Mouse (Mus musculus) myocyte (in vitro differentiated cells): ENCODE data around the gene Nhsl2. TPM values are rescaled to one million over a fixed set of nuclear protein-coding genes. Genes with fewer than 3 reads are reported as not detected.
A peak's percentile ranks its signal among the peaks of the same experiment; 100 is the strongest.

ENCODE experiments used
- H3K27me3 ChIP-seq: one replicate; pipeline ENCODE4 v1.6.1; 2011; ENCODE audit not compliant: control insufficient read depth, insufficient read depth, insufficient read length
- H3K36me3 ChIP-seq: one replicate; pipeline ENCODE4 v1.6.1; 2011; ENCODE audit not compliant: control insufficient read depth, insufficient read depth
- H3K4me2 ChIP-seq: one replicate; pipeline ENCODE4 v1.6.1; 2011; ENCODE audit warnings: low read depth, control low read depth
- H3K4me3 ChIP-seq: one replicate; pipeline ENCODE4 v1.5.1; 2011; ENCODE audit warnings: mild to moderate bottlenecking, control low read depth, moderate library complexity
- H3K79me2 ChIP-seq: one replicate; pipeline ENCODE4 v1.6.1; 2011; ENCODE audit not compliant: control insufficient read depth, insufficient read depth
- H3ac ChIP-seq: one replicate; pipeline ENCODE4 v1.6.1; 2011; ENCODE audit not compliant: control insufficient read depth, insufficient read length
- CEBPB ChIP-seq: IDR thresholded peaks from 2 replicates; pipeline ENCODE4 v1.6.1; 2011; ENCODE audit warnings: mild to moderate bottlenecking, moderate library complexity; ENCODE audit not compliant: poor library complexity, insufficient read depth, severe bottlenecking
- E2F4 ChIP-seq: IDR thresholded peaks from one replicate; pipeline ENCODE4 v1.6.1; 2011; ENCODE audit warnings: mild to moderate bottlenecking, control low read depth, moderate library complexity; ENCODE audit not compliant: insufficient read depth
- MAX ChIP-seq: IDR thresholded peaks from one replicate; pipeline ENCODE4 v1.6.1; 2011; ENCODE audit warnings: low read depth, mild to moderate bottlenecking, control low read depth
- MYOD1 ChIP-seq, 3 experiments: IDR thresholded peaks; one replicate each; pipeline ENCODE4 v1.6.1; 2011; ENCODE audit warnings: control low read depth in 2 of 3, low read depth in 2 of 3, mild to moderate bottlenecking in 2 of 3, moderate library complexity in 1 of 3; ENCODE audit not compliant: insufficient read length in 2 of 3, control insufficient read depth in 1 of 3
- MYOG ChIP-seq, 3 experiments: IDR thresholded peaks; one replicate each; pipeline ENCODE4 v1.6.1; 2011; ENCODE audit warnings: control low read depth in 2 of 3, low read depth in 2 of 3, mild to moderate bottlenecking in 2 of 3; ENCODE audit not compliant: insufficient read length in 2 of 3, control insufficient read depth in 1 of 3, insufficient read depth in 1 of 3
- POLR2A ChIP-seq: IDR thresholded peaks from one replicate; pipeline ENCODE4 v1.6.1; 2011; ENCODE audit warnings: low read depth, mild to moderate bottlenecking, control low read depth, moderate library complexity; ENCODE audit not compliant: insufficient read length
- POLR2AphosphoS2 ChIP-seq: IDR thresholded peaks from one replicate; pipeline ENCODE4 v1.6.1; 2011; ENCODE audit warnings: low read depth, control low read depth; ENCODE audit not compliant: insufficient read length
- REST ChIP-seq: IDR thresholded peaks from one replicate; pipeline ENCODE4 v1.6.1; 2011; ENCODE audit warnings: mild to moderate bottlenecking, control low read depth, moderate library complexity; ENCODE audit not compliant: insufficient read depth, insufficient read length
- SRF ChIP-seq: IDR thresholded peaks from one replicate; pipeline ENCODE4 v1.6.1; 2011; ENCODE audit warnings: low read depth; ENCODE audit not compliant: control insufficient read depth, insufficient read length
- TCF12 ChIP-seq: IDR thresholded peaks from one replicate; pipeline ENCODE4 v1.6.1; 2011; ENCODE audit warnings: mild to moderate bottlenecking, control low read depth; ENCODE audit not compliant: poor library complexity, insufficient read depth, severe bottlenecking
- TCF3 ChIP-seq: IDR thresholded peaks from one replicate; pipeline ENCODE4 v1.6.1; 2011; ENCODE audit warnings: low read depth, control low read depth; ENCODE audit not compliant: insufficient read length
- USF1 ChIP-seq: IDR thresholded peaks from one replicate; pipeline ENCODE4 v1.6.1; 2011; ENCODE audit warnings: low read depth, mild to moderate bottlenecking, control low read depth, moderate library complexity
- polyA plus RNA-seq: library from polyadenylated mRNA; unstranded; fragments of >200 nt; fragmentation: generic; extraction: Trizol; gene quantifications from one replicate; pipeline ENCODE4 v1.2.1, GENCODE M21; 2012; ENCODE audit warnings: missing spikeins

Nhsl2 gene
- polyA plus RNA-seq, 1 experiment: 0.25 TPM

- H3K27me3 ChIP-seq: no peaks in the 10 kb centered on the region
- no peak overlapping the region for H3ac ChIP-seq
- no peaks in the 10 kb centered on the region for H3K79me2 ChIP-seq
- H3K4me3 ChIP-seq: no peak overlapping the region
- TF ChIP-seq MAX (no peak), TCF3 (no peak), USF1 (no peak), MYOG (IDR thresholded peaks at IDR 0.05; ENCODE audit: control insufficient read depth in 1 of 3, insufficient read depth in 1 of 3, insufficient read length in 2 of 3, low read depth in 2 of 3) (peak in 2 of 3 experiments; percentile 2 to 51), MYOD1 (IDR thresholded peaks at IDR 0.05; ENCODE audit: control insufficient read depth in 1 of 3, insufficient read length in 2 of 3, low read depth in 2 of 3) (peak in 1 of 3 experiments; percentile 5)
- H3K4me2 ChIP-seq: peak overlapping the region; percentile 59
- H3K36me3 ChIP-seq: no peaks in the 10 kb centered on the region
Observed at GRCm38 (mm10) chrX:102060891-102061290, 211.7 kb downstream of the Nhsl2 start.

GRCm38 (mm10) chrX:102064062-102064461 is 214.9 kb downstream of the Nhsl2 start:
- TF ChIP-seq USF1 (no peak), CEBPB (no peak), MYOG (IDR thresholded peaks at IDR 0.05; ENCODE audit: control insufficient read depth in 1 of 3, insufficient read depth in 1 of 3, insufficient read length in 2 of 3, low read depth in 2 of 3) (no peak), POLR2AphosphoS2 (no peak), TCF12 (no peak), SRF (no peak), MYOD1 (IDR thresholded peaks at IDR 0.05; ENCODE audit: control insufficient read depth in 1 of 3, insufficient read length in 2 of 3, low read depth in 2 of 3) (no peak), MAX (no peak), E2F4 (no peak), REST (no peak)
- H3K27me3 ChIP-seq: no peaks in the 10 kb centered on the region
- no peak overlapping the region for H3K4me2 ChIP-seq
- H3K79me2 ChIP-seq: no peaks in the 10 kb centered on the region
- H3ac ChIP-seq: no peak overlapping the region
- no peak overlapping the region for H3K4me3 ChIP-seq
- H3K36me3 ChIP-seq: no peaks in the 10 kb centered on the region

- Histone ChIP-seq H3K27me3 (no peaks in the 10 kb centered on the region), H3ac (no peak overlapping the region), H3K79me2 (no peaks in the 10 kb centered on the region), H3K36me3 (no peaks in the 10 kb centered on the region), H3K4me2 (no peak overlapping the region), H3K4me3 (no peak overlapping the region)
- no peak for TF ChIP-seq TCF12
- TF ChIP-seq SRF: no peak
- TF ChIP-seq TCF3: no peak
- TF ChIP-seq MAX: no peak
- TF ChIP-seq POLR2A: no peak
- TF ChIP-seq CEBPB: no peak
- TF ChIP-seq POLR2AphosphoS2: no peak
- no peak for TF ChIP-seq E2F4
- no peak for TF ChIP-seq USF1
- TF ChIP-seq MYOD1 (IDR thresholded peaks at IDR 0.05; ENCODE audit: control insufficient read depth in 1 of 3, insufficient read length in 2 of 3, low read depth in 2 of 3): no peak
- TF ChIP-seq MYOG (IDR thresholded peaks at IDR 0.05; ENCODE audit: control insufficient read depth in 1 of 3, insufficient read depth in 1 of 3, insufficient read length in 2 of 3, low read depth in 2 of 3): no peak
- no peak for TF ChIP-seq REST
Observed at GRCm38 (mm10) chrX:102065213-102065775, 216.1 kb downstream of the Nhsl2 start.

GRCm38 (mm10) chrX:102066134-102066533 is 216.9 kb downstream of the Nhsl2 start:
- Histone ChIP-seq H3K4me2 (no peak overlapping the region), H3K27me3 (peaks cover 8% of the 10 kb centered on the region), H3K4me3 (no peak overlapping the region), H3K79me2 (no peaks in the 10 kb centered on the region), H3ac (no peak overlapping the region), H3K36me3 (no peaks in the 10 kb centered on the region)
- no peak for TF ChIP-seq TCF12

- no peak overlapping the region for H3ac ChIP-seq
- no peak for TF ChIP-seq E2F4
- no peak for TF ChIP-seq MYOG (IDR thresholded peaks at IDR 0.05; ENCODE audit: control insufficient read depth in 1 of 3, insufficient read depth in 1 of 3, insufficient read length in 2 of 3, low read depth in 2 of 3)
- TF ChIP-seq TCF12: no peak
- TF ChIP-seq POLR2A: no peak
- no peak for TF ChIP-seq REST
- TF ChIP-seq CEBPB: no peak
- no peak for TF ChIP-seq MYOD1 (IDR thresholded peaks at IDR 0.05; ENCODE audit: control insufficient read depth in 1 of 3, insufficient read length in 2 of 3, low read depth in 2 of 3)
- TF ChIP-seq TCF3: no peak
- TF ChIP-seq USF1: no peak
- no peak for TF ChIP-seq SRF
- no peak for TF ChIP-seq MAX
- TF ChIP-seq POLR2AphosphoS2: no peak
- peaks cover 9% of the 10 kb centered on the region for H3K27me3 ChIP-seq
- no peaks in the 10 kb centered on the region for H3K79me2 ChIP-seq
- H3K4me3 ChIP-seq: no peak overlapping the region
- no peak overlapping the region for H3K4me2 ChIP-seq
- no peaks in the 10 kb centered on the region for H3K36me3 ChIP-seq
Observed at GRCm38 (mm10) chrX:102067118-102067517, 217.9 kb downstream of the Nhsl2 start.
